Mouse (Mus musculus) ES-E14 (cell line): ENCODE data around the gene Zc3h13.

Source experiments
- CHD2 ChIP-seq: IDR thresholded peaks from 2 replicates; pipeline ENCODE4 v1.6.1; 2014; ENCODE audit warnings: mild to moderate bottlenecking, low read depth, low read length, inconsistent platforms
- HCFC1 ChIP-seq: IDR thresholded peaks from 2 replicates; pipeline ENCODE4 v1.6.1; 2012; ENCODE audit warnings: low read length, inconsistent platforms, borderline replicate concordance; ENCODE audit not compliant: insufficient read depth
- MAFK ChIP-seq: IDR thresholded peaks from 2 replicates; pipeline ENCODE4 v1.6.1; 2014; ENCODE audit warnings: mild to moderate bottlenecking, low read depth, low read length, inconsistent platforms; ENCODE audit not compliant: insufficient read depth

GRCm38 (mm10) chr14:75351626-75352025, 67.5 kb downstream of the Zc3h13 start:
- no peak for TF ChIP-seq MAFK
- no peak for TF ChIP-seq HCFC1
- TF ChIP-seq CHD2: no peak
